Mouse (Mus musculus) liver, postnatal 0 days (tissue): ENCODE measurements at regions not wholly inside any gene's neighbourhood (a gene's known extent, or its start where the extent isn't known, plus 50 kb on each side); places are given as distances from the start of the nearest gene placed in this dataset.

Experiments
- CTCF ChIP-seq: sonication (generic); IDR thresholded peaks from 2 replicates; pipeline ENCODE4 v1.5.1; 2016; ENCODE audit warnings: antibody characterized with exemption, low read depth
- EP300 ChIP-seq: IDR thresholded peaks from 2 replicates; pipeline ENCODE4 v1.6.1; 2016; ENCODE audit warnings: antibody characterized with exemption, low read depth, mild to moderate bottlenecking

DNA sequence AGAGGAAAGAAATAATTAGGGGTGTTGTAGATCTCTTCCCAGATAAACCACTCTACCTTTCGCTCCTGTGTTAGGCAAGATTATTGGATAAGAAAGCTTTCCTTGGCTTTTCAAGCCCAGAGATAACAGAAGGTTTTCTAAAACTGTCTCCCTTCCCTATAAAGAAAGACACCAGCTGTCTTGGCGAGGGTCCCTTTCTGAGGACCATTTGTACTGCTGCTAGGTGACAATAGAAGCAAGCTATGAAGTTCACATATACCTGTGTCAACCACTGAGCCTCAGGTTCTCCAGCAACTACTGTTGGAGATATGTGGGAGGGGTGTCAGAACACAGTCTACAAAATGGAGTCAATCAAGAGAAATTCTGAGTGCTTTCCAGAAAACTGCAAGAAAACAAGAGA, 164.6 kb downstream of the Pax3 start:
- TF ChIP-seq EP300 = no peak
- no peak for TF ChIP-seq CTCF
